8 mouse cellular contexts compared by ENCODE assay signal in genomic region chr1:152799897-152800296, GRCm38 (mm10). TPM values are rescaled to one million over a fixed set of nuclear protein-coding genes. Genes with fewer than 3 reads are reported as not detected.
DNase-seq lines count a peak whose midpoint lies in the region; ATAC-seq and TF ChIP-seq lines count a peak whose summit lies in the region.

Ncf2 (plus strand) TSS chr1:152800194.

- H3K27ac ChIP-seq in lung, postnatal 0 days (ENCODE audit: low read length), result no peak within 1 kb of the TSS
- H3K27ac ChIP-seq in forebrain, embryonic 13.5 days, result no peak within 1 kb of the TSS
- peak within 1 kb of the TSS; percentile 71; the same call in 1 of the 2 replicates for H3K27ac ChIP-seq in olfactory bulb, adult 2 months (ENCODE audit: insufficient read depth, low read depth, low read length)

- no peak within 1 kb of the TSS for H3K4me2 ChIP-seq in lung, postnatal 0 days (replicated peaks; ENCODE audit: low read depth, low read length)
- no peak within 1 kb of the TSS for H3K4me2 ChIP-seq in forebrain, embryonic 13.5 days

- intact Hi-C loops in gastrocnemius, postnatal 14 days (cut with DNase I; ENCODE audit: low total_unique reads), result loop anchor here (10.0 kb wide), 1 partner anchor 105 kb away; the partner anchor contains the start of gene Smg7

- H3K4me1 ChIP-seq in lung, postnatal 0 days (ENCODE audit: insufficient read depth, low read depth, low read length), result no peaks in the 10 kb centered on the region; the same call in 1 of the 2 replicates
- no peaks in the 10 kb centered on the region for H3K4me1 ChIP-seq in forebrain, embryonic 13.5 days
- peaks cover 8% of the 10 kb centered on the region for H3K4me1 ChIP-seq in olfactory bulb, adult 2 months (ENCODE audit: control insufficient read depth, insufficient read depth, low read length)

- peak; percentile 66 for DNase-seq in lung, postnatal 0 days (ENCODE audit: low spot score)
- no peak for DNase-seq in lung, postnatal 25 days (ENCODE audit: low spot score)
- DNase-seq in kidney, postnatal 25 days, result peak; percentile 37 to 59
- DNase-seq in cerebellum, postnatal 4 days (ENCODE audit: low spot score in 2 of 2), result no peak
- no peak for DNase-seq in gastrocnemius, postnatal 14 days
- DNase-seq in cerebellum, postnatal 14 days, result no peak

- no peak for TF ChIP-seq EP300 in lung, postnatal 0 days (IDR thresholded peaks at IDR 0.05)

- TF ChIP-seq POLR2A in olfactory bulb, adult 2 months (IDR thresholded peaks at IDR 0.05; ENCODE audit: insufficient read depth, low read depth, low read length), result no peak

- H3K36me3 ChIP-seq in lung, postnatal 0 days (ENCODE audit: insufficient read depth, low read length), result no peaks in the 10 kb centered on the region
- no peaks in the 10 kb centered on the region for H3K36me3 ChIP-seq in forebrain, embryonic 13.5 days (ENCODE audit: poor library complexity, severe bottlenecking)

- no peaks in the 10 kb centered on the region for H3K9me3 ChIP-seq in lung, postnatal 0 days (ENCODE audit: low read length)
- no peaks in the 10 kb centered on the region for H3K9me3 ChIP-seq in forebrain, embryonic 13.5 days (replicated peaks)

- no peak within 1 kb of the TSS for H3K4me3 ChIP-seq in lung, postnatal 0 days (ENCODE audit: low read depth, low read length)
- no peak within 1 kb of the TSS for H3K4me3 ChIP-seq in forebrain, embryonic 13.5 days
- H3K4me3 ChIP-seq in olfactory bulb, adult 2 months (ENCODE audit: insufficient read depth, low read depth, low read length), result no peak within 1 kb of the TSS

- peak; percentile 70 for ATAC-seq in lung, postnatal 0 days
- peak; percentile 78 for ATAC-seq in forebrain, embryonic 13.5 days

- 19% methylated on average over 2 of the region's 2 CpGs for WGBS in lung, postnatal 0 days
- WGBS in forebrain, embryonic 13.5 days, result 8% methylated on average over 2 of the region's 2 CpGs
- 42% methylated on average over 2 of the region's 2 CpGs for WGBS in olfactory bulb, adult 2 months

- TF ChIP-seq CTCF in lung, postnatal 0 days (IDR thresholded peaks at IDR 0.05), result no peak
- TF ChIP-seq CTCF in olfactory bulb, adult 2 months (IDR thresholded peaks at IDR 0.05; ENCODE audit: insufficient read depth, low read depth, low read length), result no peak

- no peaks in the 10 kb centered on the region for H3K27me3 ChIP-seq in lung, postnatal 0 days (replicated peaks; ENCODE audit: insufficient read depth, low read length)
- H3K27me3 ChIP-seq in forebrain, embryonic 13.5 days, result no peaks in the 10 kb centered on the region

- no peak within 1 kb of the TSS for H3K9ac ChIP-seq in lung, postnatal 0 days (replicated peaks; ENCODE audit: low read depth)
- no peak within 1 kb of the TSS for H3K9ac ChIP-seq in forebrain, embryonic 13.5 days

RNA-seq across cellular contexts. Expression of gene Ncf2, which starts in this region (rescaled TPM):
- polyA plus RNA-seq in lung, postnatal 0 days (2015; fragmentation: Nextera tagmentation; extraction: Ambion mirVana), result 9.6 and 12.0 TPM in 2 replicates
- 1.9 and 2.3 TPM in 2 replicates for polyA plus RNA-seq in forebrain, embryonic 13.5 days (2015; fragmentation: Nextera tagmentation; extraction: Ambion mirVana)
- not detected in 2 replicates for polyA plus RNA-seq in olfactory bulb, adult 2 months (2012; ENCODE audit: insufficient read depth, insufficient read length, low replicate concordance, missing spikeins)
- total RNA-seq in gastrocnemius, postnatal 14 days (2021), result 1 to 10 TPM; 1.4 to 1.6 TPM

Comparison
In these comparisons a context has a peak if more than half of its experiments do, and no peak if none do; other contexts are left out.
1. DNase-seq: peak in lung, postnatal 0 days (single experiment) and kidney, postnatal 25 days (2 of 2); none in lung, postnatal 25 days (single experiment), cerebellum, postnatal 4 days (0 of 2), gastrocnemius, postnatal 14 days (single experiment) and cerebellum, postnatal 14 days (0 of 2).